Mouse (Mus musculus): ENCODE data around the gene Snx9. TPM values are rescaled to one million over a fixed set of nuclear protein-coding genes. Genes with fewer than 3 reads are reported as not detected.

Snx9 gene
- total RNA-seq, 1 experiment, result 8.8 TPM

GRCm38 (mm10) chr17:5958636-5959035 is 117.5 kb downstream of the Snx9 start:
- no peak for DNase-seq (ENCODE audit: low read depth, low spot score)
- TF ChIP-seq HCFC1 (IDR thresholded peaks at IDR 0.05; ENCODE audit: borderline replicate concordance, insufficient read depth, low read length) (no peak), ZNF384 (IDR thresholded peaks at IDR 0.05; ENCODE audit: low read depth, low read length) (no peak)
- no peaks in the 10 kb centered on the region for H3K9me3 ChIP-seq (ENCODE audit: control insufficient read depth, insufficient read depth, low read depth, low read length)
- no peak overlapping the region for H3K27ac ChIP-seq (ENCODE audit: insufficient read depth, low read depth, low read length, poor library complexity, severe bottlenecking)
- peaks cover 4 to 14% of the 10 kb centered on the region in 2 experiments; a peak in 2 of 4 replicates for H3K4me1 ChIP-seq (ENCODE audit: control insufficient read depth in 2 of 2, insufficient read depth in 2 of 2, low read length in 2 of 2, poor library complexity in 1 of 2)
- peak overlapping the region; percentile 66 for H3K9ac ChIP-seq (ENCODE audit: insufficient read depth, low read depth, low read length, poor library complexity, severe bottlenecking)
- in situ Hi-C loops (cut with MboI; ENCODE audit: low sequenced_read_pairs in 2 of 2, unreplicated experiment in 2 of 2), result no loop called here
- peak overlapping the region; percentile 59 to 71 for H3K4me3 ChIP-seq (ENCODE audit: insufficient read depth in 1 of 2, low read depth in 1 of 2, low read length in 2 of 2, poor library complexity in 1 of 2, severe bottlenecking in 1 of 2)
- no peaks in the 10 kb centered on the region for H3K36me3 ChIP-seq (ENCODE audit: control insufficient read depth, insufficient read depth, low read length, poor library complexity, severe bottlenecking)

GRCm38 (mm10) chr17:5959096-5959495 is 118.0 kb downstream of the Snx9 start:
- no peaks in the 10 kb centered on the region for H3K9me3 ChIP-seq (ENCODE audit: control insufficient read depth, insufficient read depth, low read depth, low read length)
- no peaks in the 10 kb centered on the region for H3K36me3 ChIP-seq (ENCODE audit: control insufficient read depth, insufficient read depth, low read length, poor library complexity, severe bottlenecking)
- peak overlapping the region; percentile 59 to 71 for H3K4me3 ChIP-seq (ENCODE audit: insufficient read depth in 1 of 2, low read depth in 1 of 2, low read length in 2 of 2, poor library complexity in 1 of 2, severe bottlenecking in 1 of 2)
- peak overlapping the region; percentile 66 for H3K9ac ChIP-seq (ENCODE audit: insufficient read depth, low read depth, low read length, poor library complexity, severe bottlenecking)
- in situ Hi-C loops (cut with MboI; ENCODE audit: low sequenced_read_pairs in 2 of 2, unreplicated experiment in 2 of 2), result no loop called here
- peaks cover 4 to 14% of the 10 kb centered on the region in 2 experiments; a peak in 2 of 4 replicates for H3K4me1 ChIP-seq (ENCODE audit: control insufficient read depth in 2 of 2, insufficient read depth in 2 of 2, low read length in 2 of 2, poor library complexity in 1 of 2)
- H3K27ac ChIP-seq (ENCODE audit: insufficient read depth, low read depth, low read length, poor library complexity, severe bottlenecking), result no peak overlapping the region
- TF ChIP-seq MAFK (IDR thresholded peaks at IDR 0.05; ENCODE audit: insufficient read depth, low read depth, low read length) (no peak), HCFC1 (IDR thresholded peaks at IDR 0.05; ENCODE audit: borderline replicate concordance, insufficient read depth, low read length) (no peak), CHD2 (IDR thresholded peaks at IDR 0.05; ENCODE audit: low read depth, low read length) (no peak), ZC3H11A (IDR thresholded peaks at IDR 0.05; ENCODE audit: borderline replicate concordance, low read depth, low read length) (no peak), ZNF384 (IDR thresholded peaks at IDR 0.05; ENCODE audit: low read depth, low read length) (no peak)
- DNase-seq (ENCODE audit: low read depth, low spot score), result no peak

DNA sequence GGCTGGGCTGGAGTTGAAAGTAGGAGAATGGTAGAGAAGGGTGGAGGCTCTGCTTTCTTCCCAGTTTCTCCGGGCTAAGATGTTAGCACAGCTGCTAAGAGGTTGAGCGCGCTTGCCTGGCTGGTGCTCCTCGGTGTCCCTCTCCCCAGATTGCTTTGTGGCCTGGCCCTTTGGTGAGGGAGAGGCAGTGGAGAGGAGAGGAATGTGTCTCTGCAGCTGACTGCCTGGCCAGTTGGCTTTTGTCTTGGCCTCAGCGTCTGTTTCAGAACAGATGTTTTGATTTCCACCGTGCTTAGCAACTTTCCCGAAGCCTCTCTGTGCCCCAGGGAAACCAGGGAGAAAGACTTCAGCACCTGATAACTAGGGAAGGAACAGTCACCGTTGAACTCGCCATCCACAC is 118.7 kb downstream of the Snx9 start:
- no peak for DNase-seq (ENCODE audit: low read depth, low spot score)
- no peak overlapping the region for H3K27ac ChIP-seq (ENCODE audit: insufficient read depth, low read depth, low read length, poor library complexity, severe bottlenecking)
- H3K9me3 ChIP-seq (ENCODE audit: control insufficient read depth, insufficient read depth, low read depth, low read length), result no peaks in the 10 kb centered on the region
- H3K36me3 ChIP-seq (ENCODE audit: control insufficient read depth, insufficient read depth, low read length, poor library complexity, severe bottlenecking), result no peaks in the 10 kb centered on the region
- no peak overlapping the region for H3K4me3 ChIP-seq (ENCODE audit: insufficient read depth in 1 of 2, low read depth in 1 of 2, low read length in 2 of 2, poor library complexity in 1 of 2, severe bottlenecking in 1 of 2)
- H3K9ac ChIP-seq (ENCODE audit: insufficient read depth, low read depth, low read length, poor library complexity, severe bottlenecking), result no peak overlapping the region
- H3K4me1 ChIP-seq (ENCODE audit: control insufficient read depth in 2 of 2, insufficient read depth in 2 of 2, low read length in 2 of 2, poor library complexity in 1 of 2), result peaks cover 4 to 14% of the 10 kb centered on the region in 2 experiments; a peak in 2 of 4 replicates
- in situ Hi-C loops (cut with MboI; ENCODE audit: low sequenced_read_pairs in 2 of 2, unreplicated experiment in 2 of 2), result no loop called here
- TF ChIP-seq MAFK (IDR thresholded peaks at IDR 0.05; ENCODE audit: insufficient read depth, low read depth, low read length) (no peak), ZNF384 (IDR thresholded peaks at IDR 0.05; ENCODE audit: low read depth, low read length) (no peak), ZC3H11A (IDR thresholded peaks at IDR 0.05; ENCODE audit: borderline replicate concordance, low read depth, low read length) (no peak), HCFC1 (IDR thresholded peaks at IDR 0.05; ENCODE audit: borderline replicate concordance, insufficient read depth, low read length) (no peak), CHD2 (IDR thresholded peaks at IDR 0.05; ENCODE audit: low read depth, low read length) (no peak)

DNA sequence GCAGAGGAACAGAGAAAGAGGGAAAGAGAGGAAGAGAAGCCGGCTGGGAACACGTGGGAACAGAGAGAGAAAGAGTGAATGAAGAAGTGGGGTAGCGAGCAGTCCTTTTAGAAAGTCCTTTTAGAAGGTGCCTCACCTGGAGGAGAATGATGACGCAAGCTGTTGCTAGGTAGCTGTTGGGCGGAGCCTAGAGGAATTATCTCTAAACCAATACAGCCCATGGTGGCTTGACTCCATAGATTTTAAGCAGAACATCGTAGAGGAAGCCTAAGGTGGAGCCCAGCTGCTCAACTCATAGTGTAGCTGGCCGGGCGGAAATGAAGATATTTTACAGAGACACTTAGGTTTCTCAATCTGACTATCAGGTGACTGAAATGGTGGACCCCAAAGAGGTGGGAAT is 122.6 kb downstream of the Snx9 start:
- DNase-seq (ENCODE audit: low read depth, low spot score), result no peak
- in situ Hi-C loops (cut with MboI; ENCODE audit: low sequenced_read_pairs in 2 of 2, unreplicated experiment in 2 of 2), result no loop called here
- Histone ChIP-seq H3K9me3 (ENCODE audit: control insufficient read depth, insufficient read depth, low read depth, low read length) (no peaks in the 10 kb centered on the region), H3K9ac (ENCODE audit: insufficient read depth, low read depth, low read length, poor library complexity, severe bottlenecking) (no peak overlapping the region), H3K4me1 (ENCODE audit: control insufficient read depth in 2 of 2, insufficient read depth in 2 of 2, low read length in 2 of 2, poor library complexity in 1 of 2) (peaks cover 4 to 13% of the 10 kb centered on the region in 2 experiments; a peak in 2 of 4 replicates), H3K27ac (ENCODE audit: insufficient read depth, low read depth, low read length, poor library complexity, severe bottlenecking) (no peak overlapping the region), H3K36me3 (ENCODE audit: control insufficient read depth, insufficient read depth, low read length, poor library complexity, severe bottlenecking) (no peaks in the 10 kb centered on the region), H3K4me3 (ENCODE audit: insufficient read depth in 1 of 2, low read depth in 1 of 2, low read length in 2 of 2, poor library complexity in 1 of 2, severe bottlenecking in 1 of 2) (no peak overlapping the region)
- no peak for TF ChIP-seq ZNF384 (IDR thresholded peaks at IDR 0.05; ENCODE audit: low read depth, low read length)
- TF ChIP-seq HCFC1 (IDR thresholded peaks at IDR 0.05; ENCODE audit: borderline replicate concordance, insufficient read depth, low read length), result no peak
- TF ChIP-seq MAFK (IDR thresholded peaks at IDR 0.05; ENCODE audit: insufficient read depth, low read depth, low read length), result no peak

- no peak for DNase-seq (ENCODE audit: low read depth, low spot score)
- Histone ChIP-seq H3K27ac (ENCODE audit: insufficient read depth, low read depth, low read length, poor library complexity, severe bottlenecking) (no peak overlapping the region), H3K9ac (ENCODE audit: insufficient read depth, low read depth, low read length, poor library complexity, severe bottlenecking) (no peak overlapping the region), H3K9me3 (ENCODE audit: control insufficient read depth, insufficient read depth, low read depth, low read length) (no peaks in the 10 kb centered on the region), H3K36me3 (ENCODE audit: control insufficient read depth, insufficient read depth, low read length, poor library complexity, severe bottlenecking) (no peaks in the 10 kb centered on the region), H3K4me3 (ENCODE audit: insufficient read depth in 1 of 2, low read depth in 1 of 2, low read length in 2 of 2, poor library complexity in 1 of 2, severe bottlenecking in 1 of 2) (no peak overlapping the region), H3K4me1 (ENCODE audit: control insufficient read depth in 2 of 2, insufficient read depth in 2 of 2, low read length in 2 of 2, poor library complexity in 1 of 2) (peaks cover 2 to 3% of the 10 kb centered on the region in 2 experiments; a peak in 1 of 4 replicates)
- TF ChIP-seq ZNF384 (IDR thresholded peaks at IDR 0.05; ENCODE audit: low read depth, low read length) (no peak), CHD2 (IDR thresholded peaks at IDR 0.05; ENCODE audit: low read depth, low read length) (no peak), HCFC1 (IDR thresholded peaks at IDR 0.05; ENCODE audit: borderline replicate concordance, insufficient read depth, low read length) (no peak), ZC3H11A (IDR thresholded peaks at IDR 0.05; ENCODE audit: borderline replicate concordance, low read depth, low read length) (no peak), MAFK (IDR thresholded peaks at IDR 0.05; ENCODE audit: insufficient read depth, low read depth, low read length) (no peak)
- in situ Hi-C loops (cut with MboI; ENCODE audit: low sequenced_read_pairs in 2 of 2, unreplicated experiment in 2 of 2), result no loop called here
These were observed 124.1 kb downstream of the Snx9 start for GRCm38 (mm10) chr17:5965084-5965781.

All from ES-E14 (cell line).